Mouse (Mus musculus): ENCODE measurements at regions not wholly inside any gene's neighbourhood (a gene's known extent, or its start where the extent isn't known, plus 50 kb on each side); places are given as distances from the start of the nearest gene placed in this dataset.

DNA sequence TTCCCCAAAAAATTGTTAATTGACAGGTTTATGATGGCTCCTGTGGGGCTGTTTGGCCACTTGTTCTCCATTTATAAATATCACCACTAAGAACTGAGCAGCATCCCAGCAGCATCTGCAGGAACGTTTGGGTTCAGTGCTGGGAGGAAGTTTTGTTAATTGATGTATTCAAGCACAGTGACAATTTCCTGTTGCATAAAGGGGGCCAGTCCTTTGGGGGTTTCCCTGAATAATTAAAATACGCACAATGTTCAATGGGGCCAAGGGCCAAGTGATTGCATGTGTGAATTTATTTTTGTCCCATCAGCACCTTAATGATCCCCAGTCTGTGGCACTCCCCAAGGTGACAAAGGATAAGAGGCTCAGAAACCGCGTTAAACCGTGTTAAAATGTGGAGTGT is 1272.6 kb upstream of the A1bg start:
- DNase-seq, result no peak
- Histone ChIP-seq H3K27ac (no peak overlapping the region), H3K4me3 (no peak overlapping the region)
- TF ChIP-seq CTCF (IDR thresholded peaks at IDR 0.05), result no peak
- intact Hi-C loops (cut with DNase I), result no loop called here

DNA sequence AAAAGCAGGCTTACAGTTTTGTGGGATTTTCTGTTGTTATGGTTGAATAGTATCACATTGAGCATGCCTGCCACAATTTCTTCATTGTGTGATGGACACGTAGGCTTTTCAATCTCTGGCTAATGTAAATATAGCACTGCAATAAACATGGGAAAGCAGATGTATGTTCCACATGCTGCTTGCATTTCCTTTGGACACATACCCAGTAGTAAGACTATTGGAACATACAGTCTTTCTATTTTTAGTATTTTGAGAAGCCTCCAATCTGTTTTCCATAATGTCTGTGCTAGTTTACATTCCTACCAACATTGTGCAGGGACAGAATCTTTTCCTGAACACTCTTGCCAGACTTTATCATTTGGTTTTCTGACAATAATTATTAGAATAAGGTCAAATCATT is 1269.9 kb upstream of the A1bg start:
- no peak overlapping the region for H3K27ac ChIP-seq
- H3K4me3 ChIP-seq, result no peak overlapping the region
- no peak for DNase-seq
- intact Hi-C loops (cut with DNase I), result no loop called here
- TF ChIP-seq CTCF (IDR thresholded peaks at IDR 0.05), result no peak

DNA sequence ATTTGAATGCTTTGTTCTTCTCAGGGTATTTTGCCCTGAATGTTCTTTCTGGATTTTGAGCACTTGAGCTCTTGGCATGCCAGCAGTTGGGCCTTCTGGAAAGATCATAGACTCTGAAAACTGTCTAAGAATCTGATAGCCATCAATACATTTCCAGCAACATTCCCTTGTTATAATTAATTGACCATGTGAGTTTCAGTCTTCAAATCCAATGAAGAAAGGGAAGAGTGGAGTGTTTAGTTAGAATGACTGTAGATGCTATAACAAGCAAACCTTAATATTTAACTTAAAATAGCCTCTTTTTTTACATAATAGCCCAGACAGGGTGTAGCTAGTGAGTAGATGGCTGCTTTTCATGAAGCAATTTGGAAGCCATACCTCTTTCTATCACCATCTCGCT is 1268.8 kb upstream of the A1bg start:
- intact Hi-C loops (cut with DNase I), result no loop called here
- DNase-seq, result no peak
- TF ChIP-seq CTCF (IDR thresholded peaks at IDR 0.05), result no peak

DNA sequence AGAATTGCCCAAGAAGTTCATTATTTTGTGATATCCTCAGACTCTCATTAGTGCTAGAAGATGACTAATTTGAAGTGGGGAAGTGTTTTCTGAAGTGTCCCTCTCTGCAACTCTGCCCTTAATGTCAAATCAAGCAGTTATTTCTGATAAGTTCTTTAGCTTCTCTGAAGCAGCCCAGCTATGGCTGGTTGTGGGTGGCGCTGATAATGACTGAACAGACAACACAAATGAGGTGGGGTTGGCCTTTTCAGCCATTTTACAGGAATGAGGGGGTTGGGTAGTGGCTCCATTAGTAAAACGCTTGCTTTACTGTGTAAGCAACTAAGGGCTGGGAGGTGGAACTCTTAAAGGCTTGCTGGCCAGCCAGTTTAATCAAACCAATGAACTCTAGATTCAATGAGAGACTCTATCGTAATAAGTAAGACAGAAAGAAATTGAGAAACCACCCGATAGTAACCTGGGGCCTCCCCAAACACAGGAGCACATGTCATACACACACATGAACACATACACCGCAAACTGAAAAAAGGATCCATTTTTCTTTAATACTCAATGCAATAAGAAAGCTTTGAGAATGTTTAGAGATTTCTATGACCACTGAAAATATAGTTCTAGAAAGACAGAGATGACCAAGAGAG is 1268.3 kb upstream of the A1bg start:
- intact Hi-C loops (cut with DNase I), result no loop called here
- DNase-seq, result no peak
- no peak for TF ChIP-seq CTCF (IDR thresholded peaks at IDR 0.05)
- Histone ChIP-seq H3K27ac (no peak overlapping the region), H3K4me3 (no peak overlapping the region)

More for the DNA sequence above, 1268.8 kb upstream of the A1bg start:
- Histone ChIP-seq H3K27ac (no peak overlapping the region), H3K4me3 (no peak overlapping the region)

DNA sequence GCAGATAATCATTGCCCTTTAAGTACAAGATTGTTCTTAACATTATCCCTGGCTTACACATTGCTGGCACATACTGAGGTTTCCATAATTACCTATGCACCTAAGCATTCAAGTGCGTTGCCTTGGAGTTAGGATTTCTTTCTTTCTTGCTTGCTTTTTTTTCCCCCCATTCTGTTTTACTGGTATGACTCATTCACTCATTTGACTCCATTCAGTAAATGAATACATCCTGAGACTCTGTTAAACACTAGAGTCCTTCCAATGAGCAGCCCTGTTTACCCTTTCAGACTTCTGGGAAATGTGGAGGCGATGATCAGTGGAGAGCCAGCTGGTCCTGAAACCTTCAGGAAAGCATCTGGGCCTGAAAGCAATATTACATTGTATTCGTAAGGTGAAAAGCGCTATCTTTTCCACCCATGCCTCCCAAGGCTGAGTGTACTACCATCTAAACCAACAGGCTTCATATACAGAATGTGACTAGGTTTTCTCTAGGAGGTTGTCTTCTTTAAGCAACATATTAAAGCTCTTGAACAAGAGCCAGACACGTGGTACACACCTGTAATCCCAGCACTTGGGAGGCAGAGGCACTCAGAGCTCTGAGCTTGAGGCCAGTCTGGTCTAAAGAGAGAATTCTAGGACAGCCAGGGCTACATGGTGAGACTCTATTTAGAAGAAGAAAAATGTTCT is 1267.6 kb upstream of the A1bg start:
- intact Hi-C loops (cut with DNase I), result no loop called here
- H3K4me3 ChIP-seq, result no peak overlapping the region
- DNase-seq, result no peak
- TF ChIP-seq CTCF (IDR thresholded peaks at IDR 0.05), result no peak
- no peak overlapping the region for H3K27ac ChIP-seq

DNA sequence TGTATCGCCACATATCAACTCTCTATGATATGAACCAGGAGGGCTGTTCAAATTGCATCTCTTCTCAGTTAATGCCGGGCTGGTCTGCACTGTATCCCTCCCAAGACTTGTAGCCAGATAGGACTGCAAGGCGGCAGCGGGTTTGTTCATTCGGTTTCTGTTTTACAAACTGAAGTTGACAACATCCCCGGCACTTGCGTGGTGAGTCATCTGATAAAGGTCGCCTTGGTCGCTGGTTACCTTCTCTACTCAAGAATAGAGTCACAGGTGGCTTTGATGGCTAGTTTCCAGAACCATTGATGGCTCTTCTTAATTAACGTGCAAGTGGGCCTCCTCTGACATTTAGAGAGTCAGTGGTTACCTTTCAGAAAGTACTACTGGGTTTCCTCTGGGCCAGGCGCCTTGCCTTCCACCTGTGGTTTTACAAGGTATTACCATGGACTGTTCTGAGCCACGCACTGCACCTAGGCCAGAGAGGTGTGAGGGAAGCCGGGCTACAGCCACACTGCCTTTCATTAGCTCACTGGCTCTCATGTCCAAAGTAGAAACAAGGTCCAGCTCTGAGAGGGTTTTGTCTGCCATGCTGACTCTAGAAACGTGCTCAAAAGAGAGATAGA is 1266.9 kb upstream of the A1bg start:
- DNase-seq, result no peak
- no peak overlapping the region for H3K27ac ChIP-seq
- no peak for TF ChIP-seq CTCF (IDR thresholded peaks at IDR 0.05)
- H3K4me3 ChIP-seq, result no peak overlapping the region
- intact Hi-C loops (cut with DNase I), result no loop called here

DNA sequence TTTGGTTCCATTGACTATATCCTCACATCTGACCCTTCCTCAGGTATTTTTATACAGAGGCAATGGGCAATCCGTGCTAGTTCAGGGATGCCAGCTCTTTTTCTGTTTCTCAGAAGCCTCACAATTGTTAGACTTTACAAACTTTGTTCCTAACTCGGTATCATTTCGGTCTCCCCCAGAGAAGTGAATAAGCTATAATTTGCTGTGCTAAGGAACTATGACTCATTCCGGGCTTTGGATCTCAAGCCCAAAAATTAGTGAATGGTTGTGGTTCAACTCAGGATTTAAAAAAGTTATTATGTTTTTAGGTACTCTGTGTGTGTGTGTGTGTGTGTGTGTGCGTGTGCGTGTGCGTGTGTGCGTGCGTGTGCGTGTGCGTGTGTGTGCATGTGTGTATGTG is 1263.7 kb upstream of the A1bg start:
- H3K27ac ChIP-seq, result no peak overlapping the region
- H3K4me3 ChIP-seq, result no peak overlapping the region
- DNase-seq, result no peak
- no peak for TF ChIP-seq CTCF (IDR thresholded peaks at IDR 0.05)
- intact Hi-C loops (cut with DNase I), result no loop called here

DNA sequence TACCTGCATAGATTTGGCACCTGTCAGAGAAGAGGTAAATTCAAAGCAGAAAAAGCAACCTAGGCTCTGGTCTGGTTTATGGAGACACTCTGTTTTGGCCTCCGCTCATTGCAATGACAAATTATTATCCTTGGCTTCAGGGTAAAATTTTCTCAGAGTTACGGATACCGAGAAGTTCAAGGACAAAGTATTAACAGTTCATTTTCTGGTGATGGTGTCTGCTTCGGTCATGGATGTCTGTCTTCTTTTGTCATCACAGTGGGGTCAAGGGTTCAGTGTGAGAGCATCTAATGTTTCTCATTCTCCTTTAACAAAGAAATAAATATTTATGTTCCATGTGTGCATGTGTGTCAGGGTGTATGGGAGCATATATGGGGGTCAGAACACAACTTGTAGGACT is 1261.0 kb upstream of the A1bg start:
- Histone ChIP-seq H3K4me3 (no peak overlapping the region), H3K27ac (no peak overlapping the region)
- intact Hi-C loops (cut with DNase I), result no loop called here

DNA sequence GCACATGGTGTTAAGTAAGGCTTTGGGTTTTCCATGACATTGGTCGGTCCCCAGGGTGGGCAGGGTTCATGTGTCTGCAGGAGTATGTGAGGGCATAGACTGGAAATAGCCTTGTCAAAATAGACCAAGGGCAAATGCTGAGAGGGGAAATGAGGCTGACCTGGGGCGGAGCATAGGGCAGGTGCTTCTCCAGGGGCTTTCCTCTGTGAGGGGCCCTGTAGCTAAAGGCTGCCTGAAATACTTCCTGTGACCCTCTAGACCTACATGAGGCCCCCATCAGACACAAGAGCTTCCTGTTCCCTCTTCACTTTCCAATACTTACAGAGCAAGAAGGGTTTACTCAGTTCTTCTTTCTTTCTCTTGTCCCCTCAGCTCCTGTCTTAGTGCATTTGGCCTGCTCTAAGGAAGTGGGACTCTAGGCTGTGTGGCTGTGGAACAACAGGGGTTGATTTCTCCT is 1258.7 kb upstream of the A1bg start:
- TF ChIP-seq CTCF (IDR thresholded peaks at IDR 0.05), result no peak
- Histone ChIP-seq H3K4me3 (no peak overlapping the region), H3K27ac (no peak overlapping the region)
- DNase-seq, result no peak
- intact Hi-C loops (cut with DNase I), result no loop called here

More for the DNA sequence above, 1261.0 kb upstream of the A1bg start:
- TF ChIP-seq CTCF (IDR thresholded peaks at IDR 0.05), result no peak
- no peak for DNase-seq

DNA sequence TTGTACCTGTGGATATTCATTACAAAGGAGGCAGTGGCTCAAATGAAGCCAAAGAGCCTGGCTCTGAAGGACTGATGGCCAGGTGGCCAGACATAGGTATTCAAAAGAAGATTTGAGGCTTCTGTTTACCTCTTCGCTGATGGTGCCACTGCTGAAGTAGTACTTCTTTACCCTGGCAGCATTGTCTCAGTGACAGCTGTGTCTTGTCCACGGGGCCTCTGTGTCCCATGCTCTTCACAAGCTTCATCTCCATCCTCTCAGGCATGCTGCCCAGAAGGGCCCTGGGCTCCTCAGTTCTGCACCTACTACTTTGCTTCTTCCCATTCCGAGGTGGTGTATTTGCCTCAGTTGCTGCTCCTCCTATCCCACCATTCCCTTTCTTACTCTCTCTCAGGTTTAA is 1257.9 kb upstream of the A1bg start:
- no peak for TF ChIP-seq CTCF (IDR thresholded peaks at IDR 0.05)
- Histone ChIP-seq H3K27ac (no peak overlapping the region), H3K4me3 (no peak overlapping the region)
- intact Hi-C loops (cut with DNase I), result no loop called here
- no peak for DNase-seq

DNA sequence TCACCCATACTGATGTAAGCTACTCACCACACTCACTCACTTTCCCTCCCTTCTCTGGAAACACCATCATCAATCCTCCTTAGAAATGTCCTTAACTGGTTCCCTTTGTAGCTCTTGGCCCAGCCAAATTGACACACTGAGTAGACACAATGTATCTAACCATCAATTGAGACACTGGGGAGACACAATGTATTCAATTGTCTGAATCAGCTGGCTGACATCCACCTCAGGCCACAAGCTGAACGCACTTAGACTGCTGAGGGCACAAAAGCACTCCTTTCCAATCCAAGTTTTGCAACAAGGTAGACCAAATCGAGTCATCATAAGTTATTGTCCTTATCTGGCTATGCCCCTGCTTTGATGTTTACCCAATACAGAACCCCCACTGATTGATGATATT is 1257.0 kb upstream of the A1bg start:
- Histone ChIP-seq H3K27ac (no peak overlapping the region), H3K4me3 (no peak overlapping the region)
- no peak for TF ChIP-seq CTCF (IDR thresholded peaks at IDR 0.05)
- intact Hi-C loops (cut with DNase I), result no loop called here
- no peak for DNase-seq

DNA sequence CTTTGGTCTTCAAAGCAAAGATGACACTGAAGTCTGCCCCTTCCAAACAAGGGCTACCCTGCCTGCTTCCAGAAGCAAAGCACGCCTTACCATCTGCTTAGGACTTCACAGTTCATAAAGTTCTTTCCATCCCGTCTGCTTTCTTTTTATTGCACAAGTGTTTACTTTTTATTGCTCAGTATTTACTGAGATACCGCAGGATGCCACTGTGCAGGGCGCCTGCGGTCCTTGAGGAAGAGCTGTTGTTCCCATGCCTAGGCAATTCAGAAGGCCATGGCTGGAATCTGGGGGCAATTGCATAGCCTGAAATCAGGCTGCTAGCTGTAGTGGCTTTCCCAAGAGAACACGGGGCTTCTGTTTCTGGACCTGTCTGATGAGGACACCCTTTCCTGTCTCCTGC is 1255.8 kb upstream of the A1bg start:
- TF ChIP-seq CTCF (IDR thresholded peaks at IDR 0.05), result no peak
- Histone ChIP-seq H3K4me3 (no peak overlapping the region), H3K27ac (no peak overlapping the region)
- intact Hi-C loops (cut with DNase I), result no loop called here
- no peak for DNase-seq

DNA sequence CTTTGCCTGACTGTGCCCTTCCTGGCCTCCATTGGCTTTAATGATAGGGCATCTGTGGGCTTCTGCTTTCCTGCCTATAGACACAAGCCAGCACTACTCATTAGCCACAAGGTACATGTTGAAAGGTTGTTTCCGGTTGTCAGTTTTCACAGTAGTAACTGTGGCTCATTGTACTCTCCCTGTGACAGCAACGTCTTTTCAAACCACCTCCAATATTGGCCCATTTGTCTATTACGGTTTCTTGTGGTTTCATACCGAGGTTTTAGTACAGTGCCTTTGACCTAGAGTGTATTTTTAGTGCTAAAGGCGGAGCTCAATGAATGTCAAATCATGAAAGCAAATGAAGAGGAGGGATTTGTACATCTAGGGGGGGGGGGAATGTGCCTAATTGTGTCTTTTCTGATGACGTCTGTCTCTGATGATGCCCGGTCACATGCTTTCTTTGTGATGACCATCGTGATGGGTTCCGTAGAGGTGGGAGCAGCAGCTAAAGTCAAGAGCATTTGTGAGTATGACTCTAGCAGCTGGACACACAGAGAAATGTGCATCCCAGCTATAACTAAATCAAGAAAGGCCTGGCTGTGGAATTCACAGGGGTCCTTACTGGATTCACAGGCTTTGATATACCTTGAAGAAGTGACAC is 1255.1 kb upstream of the A1bg start:
- no peak for DNase-seq
- TF ChIP-seq CTCF (IDR thresholded peaks at IDR 0.05), result no peak
- no peak overlapping the region for H3K27ac ChIP-seq
- no peak overlapping the region for H3K4me3 ChIP-seq
- intact Hi-C loops (cut with DNase I), result no loop called here
